Mouse (Mus musculus) brown adipose tissue, adult 24 weeks (tissue): ENCODE data around the gene Cacna2d2. TPM values are rescaled to one million over a fixed set of nuclear protein-coding genes. Genes with fewer than 3 reads are reported as not detected.
A peak's percentile ranks its signal among the peaks of the same experiment; 100 is the strongest.

Experiments
- H3K27ac ChIP-seq: fragments of 200-500 bp; replicated peaks from 2 replicates; pipeline ENCODE4 v1.5.1; 2012; ENCODE audit warnings: low read depth, mild to moderate bottlenecking, low read length
- H3K4me1 ChIP-seq: fragments of 200-500 bp; 2 replicates; pipeline ENCODE4 v1.6.1; 2012; ENCODE audit warnings: low read length, mixed read lengths; ENCODE audit not compliant: control insufficient read depth, insufficient read depth, insufficient read length
- H3K4me3 ChIP-seq: fragments of 200-500 bp; 2 replicates; pipeline ENCODE4 v1.5.1; 2012; ENCODE audit warnings: low read depth, mild to moderate bottlenecking, low read length, moderate library complexity; ENCODE audit not compliant: insufficient read depth
- polyA plus RNA-seq: library from polyadenylated mRNA; stranded (reverse); fragments of >200 nt; gene quantifications from 2 replicates; pipeline ENCODE4 v1.2.4, GENCODE M21; 2012; ENCODE audit not compliant: missing spikeins, insufficient read depth, insufficient read length

The Cacna2d2 gene
- not detected in 2 replicates for polyA plus RNA-seq

GRCm38 (mm10) chr9:107399491-107399971 lies at the start of gene Cacna2d2:
TSS of gene Cacna2d2 (plus strand) at chr9:107399612.
- Histone ChIP-seq H3K4me1 (no peaks in the 10 kb centered on the region), H3K4me3 (peak within 1 kb of the TSS; percentile 52), H3K27ac (no peak within 1 kb of the TSS)

- Histone ChIP-seq H3K27ac (no peak overlapping the region), H3K4me1 (no peaks in the 10 kb centered on the region), H3K4me3 (no peak overlapping the region)
Measured at GRCm38 (mm10) chr9:107354826-107355225, 44.6 kb upstream of the Cacna2d2 start.

DNA sequence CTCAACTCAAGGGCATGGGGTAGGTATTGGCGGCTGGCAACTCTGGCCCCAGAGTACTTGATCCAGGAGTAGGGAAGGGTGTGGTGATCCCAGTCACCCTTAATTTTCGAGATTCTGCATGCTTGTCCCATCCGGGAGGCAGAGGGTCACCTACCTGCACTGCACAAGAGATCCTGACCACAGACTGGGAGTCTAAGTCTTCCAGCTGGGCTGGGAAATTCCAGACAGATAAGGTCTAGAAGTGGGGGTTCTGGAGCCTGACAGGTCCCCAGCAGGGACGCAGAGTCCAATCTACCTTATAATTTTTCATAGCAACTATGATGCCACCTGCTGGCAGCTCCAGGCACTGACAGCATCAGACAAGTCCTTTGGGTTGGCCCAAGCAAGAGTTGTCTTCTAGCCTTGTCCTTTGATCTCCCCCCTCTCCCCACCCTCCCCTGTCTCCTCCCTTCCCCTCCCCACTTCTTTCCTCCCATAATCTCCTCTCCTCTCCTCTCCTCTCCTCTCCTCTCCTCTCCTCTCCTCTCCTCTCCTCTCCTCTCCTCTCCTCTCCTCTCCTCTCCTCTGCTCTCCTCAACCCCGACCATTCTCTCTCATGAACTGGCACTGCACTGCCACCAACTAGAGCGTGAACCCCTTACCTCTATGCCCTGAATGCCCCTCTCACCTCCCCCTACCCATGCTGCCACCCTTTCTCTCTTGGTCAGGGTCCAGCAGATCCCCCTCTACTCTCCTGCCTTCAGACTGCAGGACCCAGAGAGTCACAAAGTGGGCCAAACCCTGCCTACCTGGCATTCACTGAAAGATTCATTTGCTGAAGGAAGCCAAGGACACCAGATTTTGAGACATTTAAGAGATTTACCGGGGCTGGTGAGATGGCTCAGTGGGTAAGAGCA lies 43.3 kb upstream of the Cacna2d2 start:
- Histone ChIP-seq H3K4me3 (no peak overlapping the region), H3K4me1 (no peaks in the 10 kb centered on the region), H3K27ac (no peak overlapping the region)

DNA sequence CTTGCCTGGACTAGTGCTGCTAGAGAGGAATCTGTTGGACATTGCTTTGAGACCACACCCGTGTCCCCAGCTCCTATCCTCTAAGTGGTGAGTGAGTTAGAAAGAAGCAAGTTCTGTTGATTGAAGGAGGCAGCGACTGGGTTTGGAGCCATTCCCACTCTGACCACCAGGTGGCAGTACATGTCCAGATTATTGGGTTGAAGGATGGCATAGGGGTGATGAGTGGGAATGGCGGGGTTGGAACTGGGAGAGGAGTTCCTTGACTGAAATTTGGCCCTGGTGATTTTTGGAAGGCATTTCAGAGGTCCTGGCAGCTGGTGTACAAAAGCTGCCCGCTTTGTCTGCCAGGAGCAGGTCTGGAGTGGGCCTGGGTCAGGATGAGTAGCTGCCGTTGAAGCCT lies 41.8 kb upstream of the Cacna2d2 start:
- Histone ChIP-seq H3K27ac (no peak overlapping the region), H3K4me3 (no peak overlapping the region), H3K4me1 (no peaks in the 10 kb centered on the region)

DNA sequence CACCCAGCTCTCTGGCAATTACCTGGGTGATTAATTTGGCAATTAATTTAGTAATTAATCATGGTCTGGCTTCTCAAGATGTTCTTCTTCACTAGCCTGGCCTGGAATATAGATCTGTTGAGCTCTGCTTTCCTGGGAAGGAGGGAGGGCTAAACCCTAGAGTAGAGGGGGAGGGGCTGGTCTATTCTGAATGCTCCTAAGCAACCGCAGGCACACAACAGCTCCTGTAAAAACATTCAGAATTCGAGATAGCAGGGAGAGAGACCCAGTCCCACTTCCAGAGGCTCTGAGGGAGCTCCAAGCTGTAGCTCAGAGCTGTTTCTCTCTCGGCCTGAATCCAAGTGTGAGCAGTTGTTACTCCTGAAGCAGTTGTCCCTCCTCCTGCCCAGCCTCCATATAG lies 38.4 kb upstream of the Cacna2d2 start:
- Histone ChIP-seq H3K4me3 (no peak overlapping the region), H3K4me1 (no peaks in the 10 kb centered on the region), H3K27ac (no peak overlapping the region)

DNA sequence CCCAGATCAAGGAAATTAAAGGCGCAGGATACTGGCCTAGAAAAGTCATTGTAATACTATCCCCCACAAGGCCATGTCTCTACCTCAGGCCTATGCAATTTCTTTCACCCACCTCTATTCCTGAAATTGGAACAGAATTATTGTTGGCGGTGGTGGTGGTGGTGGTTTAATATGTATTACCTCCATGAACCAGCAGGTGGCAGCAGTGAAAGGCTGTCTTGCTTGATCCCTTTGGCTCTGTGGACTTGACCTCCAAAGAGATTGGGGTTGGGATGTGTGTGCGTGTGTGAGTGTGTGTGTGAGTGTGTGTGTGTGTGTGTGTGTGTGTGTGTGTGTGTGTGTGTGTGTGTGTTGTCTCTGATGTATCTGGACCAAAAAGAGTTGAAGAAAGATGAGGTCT lies 32.8 kb upstream of the Cacna2d2 start:
- Histone ChIP-seq H3K27ac (no peak overlapping the region), H3K4me3 (no peak overlapping the region), H3K4me1 (no peaks in the 10 kb centered on the region)

DNA sequence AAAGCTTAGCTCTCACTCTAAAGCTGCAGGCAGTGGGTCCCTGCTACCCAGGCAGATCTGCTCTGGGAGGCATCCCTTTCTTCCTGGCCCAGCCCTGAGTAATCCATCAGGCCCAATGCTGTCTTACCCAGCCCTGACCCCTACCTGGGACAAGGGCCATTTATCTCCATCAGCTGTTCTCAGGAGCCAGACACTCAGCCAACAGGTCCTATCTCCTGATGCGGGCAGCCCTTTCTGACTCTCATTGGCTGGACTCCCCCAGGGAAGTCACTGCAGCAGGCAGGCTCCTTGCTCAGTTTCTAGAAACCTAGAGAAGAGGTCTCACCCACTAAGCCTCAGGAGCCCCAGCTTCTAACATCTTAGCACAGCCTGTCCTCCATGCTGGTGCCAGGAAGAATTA lies 31.1 kb upstream of the Cacna2d2 start:
- Histone ChIP-seq H3K27ac (no peak overlapping the region), H3K4me1 (no peaks in the 10 kb centered on the region), H3K4me3 (no peak overlapping the region)

GRCm38 (mm10) chr9:107369270-107370105 lies 29.9 kb upstream of the Cacna2d2 start:
- no peaks in the 10 kb centered on the region for H3K4me1 ChIP-seq
- no peak overlapping the region for H3K4me3 ChIP-seq
- H3K27ac ChIP-seq: no peak overlapping the region

DNA sequence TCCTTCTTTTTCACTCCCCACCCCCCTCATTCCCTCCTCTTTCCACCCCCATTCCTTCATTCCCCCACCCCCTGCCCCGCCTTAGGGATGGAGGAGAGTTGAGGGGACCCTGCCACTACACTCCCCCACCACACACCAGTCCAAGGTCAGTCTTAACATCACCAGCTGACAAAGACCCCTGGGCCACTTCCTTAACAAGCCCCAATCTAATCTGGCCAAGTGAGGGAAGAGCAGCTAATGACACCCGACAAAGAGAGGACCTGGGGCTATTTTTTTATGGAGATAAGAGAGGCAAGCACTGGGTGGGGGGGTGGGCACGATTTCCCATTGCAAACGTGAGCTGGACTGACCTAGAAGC lies 29.3 kb upstream of the Cacna2d2 start:
- Histone ChIP-seq H3K4me3 (no peak overlapping the region), H3K27ac (no peak overlapping the region), H3K4me1 (no peaks in the 10 kb centered on the region)

DNA sequence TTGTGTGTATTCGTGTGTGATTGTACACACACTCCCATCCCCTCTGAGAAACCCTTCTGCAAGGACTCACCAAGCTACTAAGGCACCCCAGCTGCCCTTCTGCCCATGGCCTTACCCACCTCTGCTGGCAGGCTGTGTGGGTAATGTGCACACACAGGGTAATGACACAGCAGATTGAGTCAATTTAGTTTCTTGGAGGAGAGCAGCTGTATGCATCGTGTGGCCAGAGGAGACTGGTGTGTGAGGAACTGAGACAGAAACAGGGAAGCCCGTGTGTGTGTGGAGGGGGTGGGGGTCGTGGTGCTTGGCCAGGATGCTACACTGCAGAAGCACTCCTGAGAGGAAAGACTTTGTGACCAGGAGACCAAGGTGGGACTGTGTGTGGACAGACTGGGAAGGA lies 27.0 kb upstream of the Cacna2d2 start:
- H3K27ac ChIP-seq: no peak overlapping the region

DNA sequence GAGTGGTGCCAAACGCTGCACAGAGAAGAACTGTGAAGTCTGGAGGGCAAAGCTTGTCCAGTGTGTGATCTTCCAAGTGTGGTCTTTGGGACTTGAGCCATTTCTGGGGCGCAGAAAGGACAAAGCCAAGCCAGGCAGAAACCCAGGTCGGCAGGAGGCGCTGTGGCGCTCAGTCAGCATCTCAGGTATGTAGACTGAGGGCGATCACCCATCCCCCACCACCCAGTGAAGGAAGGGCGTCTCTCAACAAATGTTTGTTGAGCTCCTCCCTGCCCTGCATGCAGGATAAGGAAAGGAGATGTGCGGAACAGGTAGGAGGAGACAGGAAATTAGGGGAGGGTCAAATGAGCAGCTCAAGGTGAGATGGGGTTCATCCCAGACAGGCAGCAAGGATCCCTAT lies 24.8 kb upstream of the Cacna2d2 start:
- Histone ChIP-seq H3K4me3 (no peak overlapping the region), H3K27ac (no peak overlapping the region), H3K4me1 (no peaks in the 10 kb centered on the region)

More for the DNA sequence above, 27.0 kb upstream of the Cacna2d2 start:
- no peaks in the 10 kb centered on the region for H3K4me1 ChIP-seq
- no peak overlapping the region for H3K4me3 ChIP-seq

GRCm38 (mm10) chr9:107375451-107375850 lies 24.0 kb upstream of the Cacna2d2 start:
- Histone ChIP-seq H3K4me1 (no peaks in the 10 kb centered on the region), H3K4me3 (no peak overlapping the region)

GRCm38 (mm10) chr9:107377961-107378512 lies 21.4 kb upstream of the Cacna2d2 start:
- H3K4me3 ChIP-seq: 0 out of 2 replicates have a peak overlapping the region, but pooled peaks have one; percentile 7
- H3K4me1 ChIP-seq: no peaks in the 10 kb centered on the region
- H3K27ac ChIP-seq: no peak overlapping the region

More at GRCm38 (mm10) chr9:107375451-107375850, 24.0 kb upstream of the Cacna2d2 start:
- H3K27ac ChIP-seq: no peak overlapping the region

- no peaks in the 10 kb centered on the region for H3K4me1 ChIP-seq
- no peak overlapping the region for H3K4me3 ChIP-seq
- H3K27ac ChIP-seq: no peak overlapping the region
Measured at GRCm38 (mm10) chr9:107381723-107382122, 17.7 kb upstream of the Cacna2d2 start.

DNA sequence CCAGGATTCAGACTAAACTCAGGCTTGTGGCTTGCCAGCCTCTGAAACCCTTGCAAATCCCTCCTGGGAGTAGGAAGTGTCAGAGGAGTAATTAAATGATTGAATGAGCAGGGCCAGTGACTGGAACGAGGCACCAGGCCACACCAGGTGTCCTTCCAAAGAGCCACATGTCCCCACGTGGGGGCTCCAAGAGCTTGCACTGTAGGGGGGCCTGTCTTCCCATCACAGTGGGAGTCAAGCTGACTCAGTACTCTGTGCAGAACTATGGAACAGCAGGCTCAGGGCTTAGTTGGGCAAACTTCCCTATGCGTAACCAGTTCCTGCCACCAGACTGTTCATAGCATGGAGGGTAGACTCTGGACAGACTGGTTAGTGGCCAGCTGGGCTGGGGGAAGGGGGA lies 15.0 kb upstream of the Cacna2d2 start:
- Histone ChIP-seq H3K4me3 (no peak overlapping the region), H3K4me1 (no peaks in the 10 kb centered on the region), H3K27ac (no peak overlapping the region)
